Mouse (Mus musculus) embryonic fibroblast, embryonic 13.5 days (primary cell): ENCODE data around the gene Tchp.

Experiments used
- CTCF ChIP-seq: IDR thresholded peaks from 2 replicates; pipeline ENCODE4 v1.5.1; 2011; ENCODE audit warnings: mild to moderate bottlenecking, control low read depth, low read length, moderate library complexity, borderline replicate concordance; ENCODE audit not compliant: insufficient read depth
- POLR2A ChIP-seq: IDR thresholded peaks from 2 replicates; pipeline ENCODE4 v1.6.1; 2011; ENCODE audit warnings: low read depth, mild to moderate bottlenecking, control low read depth, low read length, moderate library complexity

DNA sequence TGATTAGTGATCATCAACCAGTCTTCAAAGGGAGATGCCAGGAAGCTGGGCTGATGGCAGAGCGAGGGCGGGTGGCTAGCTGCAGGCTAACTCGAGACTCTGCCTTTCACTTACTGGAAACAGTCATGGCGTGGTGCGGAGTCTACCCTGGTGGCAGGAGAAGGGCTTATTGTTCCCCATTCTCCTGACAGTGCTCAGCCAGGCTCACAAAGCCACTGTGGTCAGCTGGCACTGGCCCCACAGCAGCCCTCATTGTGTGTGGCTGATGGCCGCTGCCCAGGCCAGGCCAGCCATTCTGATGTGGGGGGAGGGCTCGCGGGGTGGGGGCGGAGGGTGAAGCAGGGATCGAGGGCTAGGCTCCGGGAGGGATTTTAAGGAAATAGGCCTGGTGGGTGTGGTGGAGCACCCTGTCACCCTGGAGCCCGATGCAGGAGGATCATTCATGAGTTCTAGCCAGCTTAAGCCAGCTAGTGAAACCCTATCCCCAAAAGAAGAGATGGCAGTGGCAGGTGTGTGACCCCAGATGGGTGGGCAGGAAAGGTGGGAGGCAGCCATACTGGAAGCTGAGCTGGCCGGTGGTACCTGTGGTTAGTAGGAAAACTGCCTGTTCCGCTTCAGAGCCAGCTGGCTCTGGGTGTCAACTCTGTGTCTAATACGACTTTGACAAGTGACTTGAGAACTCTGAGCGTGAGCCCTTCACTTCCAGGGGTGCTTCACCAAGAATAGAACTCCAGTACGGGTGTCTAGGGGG lies 27.5 kb upstream of the Tchp start:
- TF ChIP-seq CTCF (no peak), POLR2A (no peak)
